In the genomic region with DNA sequence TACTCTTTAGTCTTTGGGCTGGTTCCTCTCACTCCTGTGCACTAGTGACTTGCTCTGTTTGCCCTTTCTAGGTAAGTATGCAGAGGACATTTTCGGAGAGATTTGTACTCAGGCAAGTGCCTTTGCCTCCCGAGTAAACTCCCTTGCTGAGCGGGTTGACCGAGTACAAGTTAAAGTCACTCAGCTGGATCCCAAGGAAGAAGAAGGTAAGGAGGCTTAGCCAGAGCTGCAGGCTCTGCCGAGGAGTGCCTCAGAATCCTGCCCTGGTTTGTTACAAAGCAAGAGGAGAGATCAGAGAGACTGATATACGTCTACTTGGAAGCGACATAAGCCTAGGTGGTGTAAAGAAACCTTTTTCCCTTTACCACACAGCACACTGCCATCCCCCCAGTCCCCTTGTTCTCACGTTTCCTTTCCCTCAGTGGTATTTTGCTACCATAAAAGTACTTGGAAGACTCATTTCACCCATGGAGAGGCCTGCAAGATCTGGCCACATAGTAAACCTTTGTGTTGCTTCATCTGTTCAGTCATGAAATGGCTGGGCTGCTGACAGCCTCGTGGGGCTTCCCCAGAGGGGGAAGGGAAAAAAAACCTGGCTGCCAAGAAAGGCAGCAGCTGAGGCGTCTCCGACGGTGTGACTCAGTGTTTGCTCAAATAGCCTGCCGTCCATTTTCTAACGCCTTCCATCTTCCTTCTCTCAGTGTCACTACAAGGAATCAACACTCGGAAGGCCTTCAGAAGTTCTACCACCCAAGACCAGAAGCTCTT, we compare ENCODE assay signal across 9 mouse cellular contexts. TPM values are rescaled to one million over a fixed set of nuclear protein-coding genes. Genes with fewer than 3 reads are reported as not detected.
A peak's percentile ranks its signal among the peaks of the same experiment; 100 is the strongest.
DNase-seq lines count a peak whose midpoint lies in the region; ATAC-seq lines count a peak whose summit lies in the region.
"Had no signal": no experiment of that assay in that cellular context is flagged by ENCODE, and none has a peak within 500 bp of the region (broad histone marks: within the 10 kb centered on the region; RNA-seq: fewer than 3 reads in every experiment).

No protein-coding gene starts in this region.

- H3K27me3 ChIP-seq in embryonic facial prominence, embryonic 15.5 days = no peaks in the 10 kb centered on the region
- H3K27me3 ChIP-seq in heart, embryonic 16.5 days (ENCODE audit: control insufficient read depth, insufficient read depth, low read length) = no peaks in the 10 kb centered on the region
- H3K27me3 ChIP-seq in midbrain, embryonic 16.5 days (ENCODE audit: control insufficient read depth, insufficient read depth, low read depth, low read length) = no peaks in the 10 kb centered on the region

- no peaks in the 10 kb centered on the region for H3K9me3 ChIP-seq in embryonic facial prominence, embryonic 15.5 days (replicated peaks)
- H3K9me3 ChIP-seq in heart, embryonic 16.5 days (replicated peaks; ENCODE audit: control insufficient read depth, low read length) = no peaks in the 10 kb centered on the region
- H3K9me3 ChIP-seq in midbrain, embryonic 16.5 days (replicated peaks; ENCODE audit: control insufficient read depth, low read length, poor library complexity, severe bottlenecking) = no peaks in the 10 kb centered on the region

- peak overlapping the region; percentile 85 for H3K27ac ChIP-seq in embryonic facial prominence, embryonic 15.5 days (replicated peaks)
- H3K27ac ChIP-seq in heart, embryonic 16.5 days (ENCODE audit: low read length) = peak overlapping the region; percentile 82
- H3K27ac ChIP-seq in midbrain, embryonic 16.5 days (ENCODE audit: low read length) = peak overlapping the region; percentile 8; the same call in 1 of the 2 replicates

- WGBS in embryonic facial prominence, embryonic 15.5 days = 29% methylated on average over 15 of the region's 15 CpGs
- 34% methylated on average over 15 of the region's 15 CpGs for WGBS in heart, embryonic 16.5 days
- 46% methylated on average over 15 of the region's 15 CpGs for WGBS in midbrain, embryonic 16.5 days

- no peak overlapping the region for H3K4me2 ChIP-seq in embryonic facial prominence, embryonic 15.5 days (replicated peaks)
- no peak overlapping the region for H3K4me2 ChIP-seq in heart, embryonic 16.5 days (ENCODE audit: low read depth, low read length)
- H3K4me2 ChIP-seq in midbrain, embryonic 16.5 days (ENCODE audit: low read length) = no peak overlapping the region

- H3K9ac ChIP-seq in embryonic facial prominence, embryonic 15.5 days = no peak overlapping the region
- H3K9ac ChIP-seq in heart, embryonic 16.5 days (ENCODE audit: low read length) = peak overlapping the region; percentile 50
- H3K9ac ChIP-seq in midbrain, embryonic 16.5 days (ENCODE audit: low read depth, low read length) = no peak overlapping the region

- peak; percentile 81 for DNase-seq in urinary bladder, postnatal 14 days (ENCODE audit: low spot score)
- DNase-seq in urinary bladder, postnatal 10 days (ENCODE audit: low spot score) = no peak
- DNase-seq in kidney, postnatal 4 days = peak; percentile 65 to 76
- no peak for DNase-seq in right cerebral cortex, postnatal 25 days
- no peak for DNase-seq in left cerebral cortex, adult 8-10 months (ENCODE audit: low spot score in 2 of 2)

- H3K4me3 ChIP-seq in embryonic facial prominence, embryonic 15.5 days (replicated peaks) = no peak overlapping the region
- H3K4me3 ChIP-seq in heart, embryonic 16.5 days (ENCODE audit: low read length) = no peak overlapping the region
- no peak overlapping the region for H3K4me3 ChIP-seq in midbrain, embryonic 16.5 days (ENCODE audit: low read depth, low read length)
- H3K4me3 ChIP-seq: erythroblast, embryonic 14.5 days had no signal

- 0 out of 2 replicates have a peak, but pooled peaks have one; percentile 56 for ATAC-seq in embryonic facial prominence, embryonic 15.5 days (ENCODE audit: insufficient number of reproducible peaks, low FRiP score, low TSS enrichment, low read depth)
- ATAC-seq in heart, embryonic 16.5 days (replicated peaks; ENCODE audit: extremely low read depth, insufficient read depth, low FRiP score) = peak; percentile 81
- no peak for ATAC-seq in midbrain, embryonic 16.5 days

- peaks cover 29% of the 10 kb centered on the region for H3K4me1 ChIP-seq in embryonic facial prominence, embryonic 15.5 days
- peaks cover 34% of the 10 kb centered on the region for H3K4me1 ChIP-seq in heart, embryonic 16.5 days (ENCODE audit: control insufficient read depth, insufficient read depth, low read length)
- H3K4me1 ChIP-seq in midbrain, embryonic 16.5 days (ENCODE audit: control insufficient read depth, insufficient read depth, low read length) = peaks cover 4% of the 10 kb centered on the region; the same call in 1 of the 2 replicates

- H3K36me3 ChIP-seq in embryonic facial prominence, embryonic 15.5 days = peaks cover 59% of the 10 kb centered on the region
- H3K36me3 ChIP-seq in heart, embryonic 16.5 days (ENCODE audit: control insufficient read depth, insufficient read depth) = peaks cover 45% of the 10 kb centered on the region
- H3K36me3 ChIP-seq in midbrain, embryonic 16.5 days (ENCODE audit: control insufficient read depth, insufficient read depth, low read length) = 0 out of 2 replicates have a peak, but pooled peaks cover 2% of the 10 kb centered on the region

RNA-seq across cellular contexts. Expression of a gene that starts 26.8 kb away (rescaled TPM):
- polyA plus RNA-seq in embryonic facial prominence, embryonic 15.5 days (2015; fragmentation: Nextera tagmentation; extraction: Ambion mirVana) = 8.8 and 9.3 TPM in 2 replicates
- 0.66 TPM in 1 of 2 replicates, not detected in the other for polyA plus RNA-seq in heart, embryonic 16.5 days (2015; fragmentation: Nextera tagmentation; extraction: Ambion mirVana)
- polyA plus RNA-seq in midbrain, embryonic 16.5 days (2015; fragmentation: Nextera tagmentation; extraction: Ambion mirVana) = 3.8 and 4.1 TPM in 2 replicates
- 1 to 10 TPM; 3.7 to 6.9 (median 3.8) TPM for total RNA-seq in left cerebral cortex, adult 8-10 months (2022)
- polyA plus RNA-seq: erythroblast, embryonic 14.5 days had no signal

RNA-seq across cellular contexts. Expression of a gene that starts 27.3 kb away (rescaled TPM):
- 0.07 and 0.24 TPM in 2 replicates for polyA plus RNA-seq in embryonic facial prominence, embryonic 15.5 days (2015; fragmentation: Nextera tagmentation; extraction: Ambion mirVana)
- polyA plus RNA-seq in heart, embryonic 16.5 days (2015; fragmentation: Nextera tagmentation; extraction: Ambion mirVana) = 0.14 and 0.29 TPM in 2 replicates
- polyA plus RNA-seq in midbrain, embryonic 16.5 days (2015; fragmentation: Nextera tagmentation; extraction: Ambion mirVana) = 1.5 and 2.0 TPM in 2 replicates
- total RNA-seq in left cerebral cortex, adult 8-10 months (2022) = 1 to 10 TPM; 6.0 to 9.0 (median 6.9) TPM
- polyA plus RNA-seq: erythroblast, embryonic 14.5 days had no signal

RNA-seq across cellular contexts. Expression of a gene that starts 54.8 kb away (rescaled TPM):
- polyA plus RNA-seq in embryonic facial prominence, embryonic 15.5 days (2015; fragmentation: Nextera tagmentation; extraction: Ambion mirVana) = 116 and 118 TPM in 2 replicates
- 45.0 and 66.3 TPM in 2 replicates for polyA plus RNA-seq in heart, embryonic 16.5 days (2015; fragmentation: Nextera tagmentation; extraction: Ambion mirVana)
- polyA plus RNA-seq in midbrain, embryonic 16.5 days (2015; fragmentation: Nextera tagmentation; extraction: Ambion mirVana) = 20.1 and 27.1 TPM in 2 replicates
- 10 to 100 TPM; 27.4 to 42.1 (median 38.9) TPM for total RNA-seq in left cerebral cortex, adult 8-10 months (2022)

RNA-seq across cellular contexts. Expression of a gene that starts 55.5 kb away (rescaled TPM):
- 17.4 and 20.6 TPM in 2 replicates for polyA plus RNA-seq in embryonic facial prominence, embryonic 15.5 days (2015; fragmentation: Nextera tagmentation; extraction: Ambion mirVana)
- 3.4 and 3.6 TPM in 2 replicates for polyA plus RNA-seq in heart, embryonic 16.5 days (2015; fragmentation: Nextera tagmentation; extraction: Ambion mirVana)
- 2.8 TPM in 2 replicates for polyA plus RNA-seq in midbrain, embryonic 16.5 days (2015; fragmentation: Nextera tagmentation; extraction: Ambion mirVana)
- total RNA-seq in left cerebral cortex, adult 8-10 months (2022) = 1 to 10 TPM; 3.6 to 6.6 (median 5.8) TPM

Comparison
In these comparisons a context has a peak if more than half of its experiments do, and no peak if none do; other contexts are left out.
1. DNase-seq: peak in urinary bladder, postnatal 14 days (single experiment) and kidney, postnatal 4 days (2 of 2); none in urinary bladder, postnatal 10 days (single experiment), right cerebral cortex, postnatal 25 days (single experiment) and left cerebral cortex, adult 8-10 months (0 of 2).
2. H3K27ac ChIP-seq: peak in every context shown above with its lines; median percentile 85 in embryonic facial prominence, embryonic 15.5 days; 82 in heart, embryonic 16.5 days; 8 in midbrain, embryonic 16.5 days.